Mouse (Mus musculus): ENCODE results near the gene Miip.
"Not testable (repeated sequence)": the region's sequence is repeated elsewhere in the genome, so short reads cannot be mapped to it uniquely, and the experiment has no call there.

The Miip gene

GRCm38 (mm10) chr4:147867563-147868449, 810 bp downstream of the Miip start:
- no peak for DNase-seq

GRCm38 (mm10) chr4:147866793-147867192, 1.8 kb downstream of the Miip start:
- not testable (repeated sequence) for DNase-seq

- DNase-seq = no peak
Measured at GRCm38 (mm10) chr4:147866056-147866455, 2.6 kb downstream of the Miip start.

GRCm38 (mm10) chr4:147865651-147866050, 3.0 kb downstream of the Miip start:
- no peak for DNase-seq

- DNase-seq = no peak
Measured at GRCm38 (mm10) chr4:147862051-147862450, 6.6 kb downstream of the Miip start.

- no peak for DNase-seq
Measured at GRCm38 (mm10) chr4:147850776-147851175, 17.8 kb downstream of the Miip start.

- no peak for DNase-seq
Measured at GRCm38 (mm10) chr4:147848584-147848991, 20.0 kb downstream of the Miip start.

- peak; percentile 64 to 83 for DNase-seq
Measured at GRCm38 (mm10) chr4:147847614-147848583, 20.7 kb downstream of the Miip start, which contains the start of gene Zfp933. Zfp933 (minus strand) TSS chr4:147848366.

GRCm38 (mm10) chr4:147842871-147843270, 25.7 kb downstream of the Miip start:
- no peak for DNase-seq

- peak; percentile 26 to 33 for DNase-seq
Measured at GRCm38 (mm10) chr4:147839282-147839681, 29.3 kb downstream of the Miip start.

GRCm38 (mm10) chr4:147824389-147824788, 44.2 kb downstream of the Miip start:
- no peak for DNase-seq

- DNase-seq = not testable (repeated sequence)
Measured at GRCm38 (mm10) chr4:147821414-147821813, 47.2 kb downstream of the Miip start.

GRCm38 (mm10) chr4:147819659-147820058, 49.0 kb downstream of the Miip start:
- not testable (repeated sequence) for DNase-seq

GRCm38 (mm10) chr4:147814592-147815167, 53.9 kb downstream of the Miip start:
- DNase-seq = no peak

GRCm38 (mm10) chr4:147813249-147813765, 55.3 kb downstream of the Miip start:
- DNase-seq = no peak
